ENCODE assay signal across 19 mouse cellular contexts in genomic region chr11:31766296-31766695, GRCm38 (mm10).
DNase-seq lines count a peak whose midpoint lies in the region; ATAC-seq lines count a peak whose summit lies in the region.
"Had no signal": no experiment of that assay in that cellular context is flagged by ENCODE, and none has a peak within 500 bp of the region (broad histone marks: within the 10 kb centered on the region; RNA-seq: fewer than 3 reads in every experiment).

No protein-coding gene starts in this region.

- no peaks in the 10 kb centered on the region for H3K36me3 ChIP-seq in heart, embryonic 10.5 days
- no peaks in the 10 kb centered on the region for H3K36me3 ChIP-seq in kidney, embryonic 14.5 days (ENCODE audit: control insufficient read depth, insufficient read depth, low read length)
- H3K36me3 ChIP-seq in midbrain, embryonic 14.5 days (ENCODE audit: control insufficient read depth, insufficient read depth, low read length) = no peaks in the 10 kb centered on the region
- H3K36me3 ChIP-seq: embryonic facial prominence, embryonic 10.5 days; forebrain, embryonic 10.5 days; heart, embryonic 12.5 days; hindbrain, embryonic 10.5 days had no signal

- WGBS in heart, embryonic 10.5 days = 82% methylated on average over 5 of the region's 5 CpGs
- 76% methylated on average over 5 of the region's 5 CpGs for WGBS in kidney, embryonic 14.5 days
- WGBS in midbrain, embryonic 14.5 days = 94% methylated on average over 5 of the region's 5 CpGs

- intact Hi-C loops in gastrocnemius, postnatal 14 days (cut with DNase I; ENCODE audit: low total_unique reads) = no loop called here

- H3K4me2 ChIP-seq in kidney, embryonic 14.5 days (replicated peaks; ENCODE audit: low read depth, low read length) = no peak overlapping the region
- no peak overlapping the region for H3K4me2 ChIP-seq in midbrain, embryonic 14.5 days (ENCODE audit: low read length)
- H3K4me2 ChIP-seq: heart, embryonic 12.5 days; hindbrain, embryonic 14.5 days had no signal

- H3K27ac ChIP-seq in heart, embryonic 10.5 days = no peak overlapping the region
- no peak overlapping the region for H3K27ac ChIP-seq in kidney, embryonic 14.5 days (ENCODE audit: low read depth, low read length)
- H3K27ac ChIP-seq in midbrain, embryonic 14.5 days (replicated peaks; ENCODE audit: low read depth, low read length) = no peak overlapping the region
- H3K27ac ChIP-seq: embryonic facial prominence, embryonic 10.5 days; forebrain, embryonic 10.5 days; hindbrain, embryonic 10.5 days; hindbrain, embryonic 14.5 days had no signal

- H3K4me1 ChIP-seq in heart, embryonic 10.5 days = peaks cover 18% of the 10 kb centered on the region
- no peaks in the 10 kb centered on the region for H3K4me1 ChIP-seq in kidney, embryonic 14.5 days (ENCODE audit: control insufficient read depth, insufficient read depth, low read length)
- peaks cover 13% of the 10 kb centered on the region; the same call in 1 of the 2 replicates for H3K4me1 ChIP-seq in midbrain, embryonic 14.5 days (ENCODE audit: control insufficient read depth, insufficient read depth, low read length)

- no peak overlapping the region for H3K4me3 ChIP-seq in heart, embryonic 10.5 days
- H3K4me3 ChIP-seq in kidney, embryonic 14.5 days (ENCODE audit: low read length) = no peak overlapping the region
- H3K4me3 ChIP-seq in midbrain, embryonic 14.5 days (replicated peaks; ENCODE audit: low read depth, low read length) = no peak overlapping the region
- H3K4me3 ChIP-seq: embryonic facial prominence, embryonic 10.5 days; erythroblast, embryonic 14.5 days; forebrain, embryonic 10.5 days; heart, embryonic 12.5 days; hindbrain, embryonic 10.5 days had no signal

- ATAC-seq in kidney, embryonic 14.5 days (ENCODE audit: low FRiP score, low TSS enrichment) = no peak
- ATAC-seq in midbrain, embryonic 14.5 days (ENCODE audit: low FRiP score, low TSS enrichment) = no peak
- ATAC-seq: forebrain, embryonic 14.5 days had no signal

- no peaks in the 10 kb centered on the region for H3K9me3 ChIP-seq in heart, embryonic 10.5 days
- no peaks in the 10 kb centered on the region for H3K9me3 ChIP-seq in kidney, embryonic 14.5 days (ENCODE audit: control insufficient read depth, low read length)
- H3K9me3 ChIP-seq in midbrain, embryonic 14.5 days (ENCODE audit: control insufficient read depth, low read length) = no peaks in the 10 kb centered on the region
- H3K9me3 ChIP-seq: embryonic facial prominence, embryonic 10.5 days; forebrain, embryonic 10.5 days; heart, embryonic 12.5 days; hindbrain, embryonic 10.5 days had no signal

- peak; percentile 32 to 42 for DNase-seq in heart, adult 18-20 months
- no peak for DNase-seq in heart, embryonic 10.5 days (ENCODE audit: low spot score)
- DNase-seq in kidney, adult 9 months = peak; percentile 46
- DNase-seq in gastrocnemius, adult 8-10 months (ENCODE audit: low spot score in 2 of 2) = peak; percentile 58 to 70
- peak; percentile 45 for DNase-seq in gastrocnemius, postnatal 14 days
- no peak for DNase-seq in midbrain, embryonic 14.5 days
- DNase-seq in cerebellum, adult 18-20 months = no peak
- DNase-seq: adrenal gland, adult 2 months; adrenal gland, postnatal 25 days; cerebellum, adult 2 months; cerebellum, postnatal 10 days had no signal

- H3K9ac ChIP-seq in kidney, embryonic 14.5 days (ENCODE audit: low read depth, low read length) = no peak overlapping the region
- H3K9ac ChIP-seq in midbrain, embryonic 14.5 days (replicated peaks; ENCODE audit: low read length) = no peak overlapping the region
- H3K9ac ChIP-seq: heart, embryonic 12.5 days; hindbrain, embryonic 14.5 days had no signal

- no peaks in the 10 kb centered on the region for H3K27me3 ChIP-seq in heart, embryonic 10.5 days (ENCODE audit: insufficient read depth, poor library complexity, severe bottlenecking)
- no peaks in the 10 kb centered on the region for H3K27me3 ChIP-seq in kidney, embryonic 14.5 days (ENCODE audit: control insufficient read depth, insufficient read depth, low read length)
- H3K27me3 ChIP-seq in midbrain, embryonic 14.5 days (ENCODE audit: control insufficient read depth, insufficient read depth, low read length) = no peaks in the 10 kb centered on the region
- H3K27me3 ChIP-seq: heart, embryonic 12.5 days had no signal

Comparison
In these comparisons a context has a peak if more than half of its experiments do, and no peak if none do; other contexts are left out.
1. DNase-seq: peak in heart, adult 18-20 months (2 of 2), kidney, adult 9 months (single experiment), gastrocnemius, adult 8-10 months (2 of 2) and gastrocnemius, postnatal 14 days (single experiment); none in heart, embryonic 10.5 days (single experiment), midbrain, embryonic 14.5 days (single experiment) and cerebellum, adult 18-20 months (0 of 2).